Mouse (Mus musculus) MEL (cell line): ENCODE measurements around the gene Stxbp1. TPM values are rescaled to one million over a fixed set of nuclear protein-coding genes. Genes with fewer than 3 reads are reported as not detected.
A peak's percentile ranks its signal among the peaks of the same experiment; 100 is the strongest.

ENCODE experiments used
- DNase-seq: peaks from one replicate; pipeline ENCODE4 v3.0.0; 2011; ENCODE audit warnings: low read depth, low spot score
- H3K27ac ChIP-seq: 2 replicates; pipeline ENCODE4 v1.5.1; 2012; ENCODE audit warnings: low read depth, mild to moderate bottlenecking, control low read depth, low read length, moderate library complexity; ENCODE audit not compliant: control insufficient read depth
- H3K27me3 ChIP-seq, 2 experiments: fragments of 150-350 bp in 1 of 2; sonication (generic) in 1 of 2; 2 replicates each; pipeline ENCODE4 v1.6.1; 2012; ENCODE audit warnings: low read length in 2 of 2, mild to moderate bottlenecking in 2 of 2, improper control_type of control experiment in 1 of 2, moderate library complexity in 1 of 2; ENCODE audit not compliant: insufficient read depth in 2 of 2, control insufficient read depth in 1 of 2
- H3K36me3 ChIP-seq, 2 experiments: 2 replicates each; pipeline ENCODE4 v1.6.1; 2012 to 2014; ENCODE audit warnings: low read length in 2 of 2, improper control_type of control experiment in 1 of 2, inconsistent platforms in 1 of 2, mild to moderate bottlenecking in 1 of 2; ENCODE audit not compliant: insufficient read depth in 2 of 2, control insufficient read depth in 1 of 2
- H3K4me1 ChIP-seq, 2 experiments: fragments of 150-350 bp in 1 of 2; sonication (generic) in 1 of 2; 2 replicates each; pipeline ENCODE4 v1.6.1; 2012; ENCODE audit warnings: low read length in 2 of 2, improper control_type of control experiment in 1 of 2, mild to moderate bottlenecking in 1 of 2; ENCODE audit not compliant: insufficient read depth in 2 of 2, control insufficient read depth in 1 of 2
- H3K4me3 ChIP-seq, 2 experiments: fragments of 150-350 bp in 1 of 2; sonication (generic) in 1 of 2; 2 replicates each; pipeline ENCODE4 v1.5.1; 2012; ENCODE audit warnings: low read depth in 2 of 2, low read length in 2 of 2, mild to moderate bottlenecking in 2 of 2, moderate library complexity in 2 of 2, control low read depth in 1 of 2, improper control_type of control experiment in 1 of 2; ENCODE audit not compliant: control insufficient read depth in 1 of 2, insufficient read depth in 1 of 2
- H3K79me2 ChIP-seq: 2 replicates; pipeline ENCODE4 v1.6.1; 2012; ENCODE audit warnings: mild to moderate bottlenecking, low read length, moderate library complexity; ENCODE audit not compliant: control insufficient read depth, poor library complexity, insufficient read depth
- H3K9ac ChIP-seq: 2 replicates; pipeline ENCODE4 v1.6.1; 2012; ENCODE audit warnings: low read depth, mild to moderate bottlenecking, control low read depth, low read length, moderate library complexity; ENCODE audit not compliant: control insufficient read depth, poor library complexity, severe bottlenecking
- H3K9me3 ChIP-seq: fragments of 150-350 bp; sonication (generic); replicated peaks from 2 replicates; pipeline ENCODE4 v1.6.1; 2012; ENCODE audit warnings: mild to moderate bottlenecking, low read length, improper control_type of control experiment, moderate library complexity; ENCODE audit not compliant: insufficient read depth
- BHLHE40 ChIP-seq: IDR thresholded peaks from 2 replicates; pipeline ENCODE4 v1.6.1; 2012; ENCODE audit warnings: low read depth, mild to moderate bottlenecking, inconsistent platforms, low read length, improper control_type of control experiment, borderline replicate concordance
- CTCF ChIP-seq, 3 experiments: IDR thresholded peaks in 2 of 3; conservative IDR thresholded peaks in 1 of 3; 2 replicates each; pipeline ENCODE4 v1.5.1; 2011 to 2012; ENCODE audit warnings: low read length in 3 of 3, low read depth in 2 of 3, mild to moderate bottlenecking in 2 of 3, improper control_type of control experiment in 1 of 3, inconsistent platforms in 1 of 3, mixed read lengths in 1 of 3, moderate library complexity in 1 of 3; ENCODE audit not compliant: control insufficient read depth in 1 of 3, insufficient read depth in 1 of 3, poor library complexity in 1 of 3, severe bottlenecking in 1 of 3
- E2F4 ChIP-seq: IDR thresholded peaks from 2 replicates; pipeline ENCODE4 v1.6.1; 2011; ENCODE audit warnings: low read depth, low read length, improper control_type of control experiment, borderline replicate concordance
- ELF1 ChIP-seq: IDR thresholded peaks from 2 replicates; pipeline ENCODE4 v1.6.1; 2014; ENCODE audit warnings: low read depth, mild to moderate bottlenecking, inconsistent platforms, low read length, improper control_type of control experiment, moderate library complexity
- EP300 ChIP-seq, 2 experiments: IDR thresholded peaks; 2 replicates each; pipeline ENCODE4 v1.6.1; 2011; ENCODE audit warnings: improper control_type of control experiment in 2 of 2, low read length in 2 of 2, low read depth in 1 of 2, mild to moderate bottlenecking in 1 of 2
- GABPA ChIP-seq: IDR thresholded peaks from 2 replicates; pipeline ENCODE4 v1.6.1; 2012; ENCODE audit warnings: low read depth, mild to moderate bottlenecking, inconsistent platforms, low read length, improper control_type of control experiment, moderate library complexity
- GATA1 ChIP-seq: IDR thresholded peaks from 2 replicates; pipeline ENCODE4 v1.6.1; 2011; ENCODE audit warnings: low read depth, low read length, improper control_type of control experiment
- HCFC1 ChIP-seq: IDR thresholded peaks from 2 replicates; pipeline ENCODE4 v1.6.1; 2012; ENCODE audit warnings: low read depth, mild to moderate bottlenecking, inconsistent platforms, low read length, improper control_type of control experiment, moderate library complexity
- JUND ChIP-seq: IDR thresholded peaks from 2 replicates; pipeline ENCODE4 v1.6.1; 2011; ENCODE audit warnings: low read depth, mild to moderate bottlenecking, improper control_type of control experiment, low read length
- MAFK ChIP-seq: IDR thresholded peaks from 2 replicates; pipeline ENCODE4 v1.6.1; 2011; ENCODE audit warnings: low read depth, mild to moderate bottlenecking, low read length, improper control_type of control experiment, borderline replicate concordance
- MAX ChIP-seq: IDR thresholded peaks from 2 replicates; pipeline ENCODE4 v1.6.1; 2011; ENCODE audit warnings: low read length, improper control_type of control experiment
- MAZ ChIP-seq: IDR thresholded peaks from 2 replicates; pipeline ENCODE4 v1.6.1; 2012; ENCODE audit warnings: low read depth, mild to moderate bottlenecking, inconsistent platforms, low read length, improper control_type of control experiment
- MEF2A ChIP-seq: IDR thresholded peaks from 2 replicates; pipeline ENCODE4 v1.6.1; 2014; ENCODE audit warnings: low read depth, mild to moderate bottlenecking, inconsistent platforms, low read length, improper control_type of control experiment; ENCODE audit not compliant: poor library complexity, insufficient replicate concordance, severe bottlenecking; ENCODE audit errors: extremely low read depth
- MXI1 ChIP-seq: IDR thresholded peaks from 2 replicates; pipeline ENCODE4 v1.6.1; 2011; ENCODE audit warnings: mild to moderate bottlenecking, low read depth, low read length, improper control_type of control experiment
- MYC ChIP-seq: IDR thresholded peaks from 2 replicates; pipeline ENCODE4 v1.6.1; 2011; ENCODE audit warnings: low read depth, mild to moderate bottlenecking, low read length, improper control_type of control experiment, moderate library complexity
- POLR2AphosphoS2 ChIP-seq: IDR thresholded peaks from 2 replicates; pipeline ENCODE4 v1.6.1; 2011; ENCODE audit warnings: low read length, improper control_type of control experiment
- POLR2AphosphoS5 ChIP-seq: IDR thresholded peaks from 2 replicates; pipeline ENCODE4 v1.6.1; 2012; ENCODE audit warnings: low read depth, borderline replicate concordance, mild to moderate bottlenecking, inconsistent platforms, low read length, moderate library complexity, mixed read lengths
- RAD21 ChIP-seq: IDR thresholded peaks from 2 replicates; pipeline ENCODE4 v1.6.1; 2011; ENCODE audit warnings: mild to moderate bottlenecking, low read depth, low read length, improper control_type of control experiment
- RCOR1 ChIP-seq: IDR thresholded peaks from 2 replicates; pipeline ENCODE4 v1.6.1; 2012; ENCODE audit warnings: low read depth, mild to moderate bottlenecking, inconsistent platforms, low read length, improper control_type of control experiment
- SIN3A ChIP-seq: IDR thresholded peaks from 2 replicates; pipeline ENCODE4 v1.6.1; 2012; ENCODE audit warnings: low read length, improper control_type of control experiment, inconsistent platforms
- TAL1 ChIP-seq: IDR thresholded peaks from 2 replicates; pipeline ENCODE4 v1.6.1; 2012; ENCODE audit warnings: mild to moderate bottlenecking, inconsistent platforms, low read length, moderate library complexity, mixed read lengths
- TBP ChIP-seq: IDR thresholded peaks from 2 replicates; pipeline ENCODE4 v1.8.0; 2011; ENCODE audit warnings: low read depth, low read length, improper control_type of control experiment
- TCF12 ChIP-seq: IDR thresholded peaks from 2 replicates; pipeline ENCODE4 v1.6.1; 2014; ENCODE audit warnings: low read depth, mild to moderate bottlenecking, inconsistent platforms, low read length, improper control_type of control experiment, moderate library complexity
- USF1 ChIP-seq: IDR thresholded peaks from 2 replicates; pipeline ENCODE4 v1.6.1; 2014; ENCODE audit warnings: low read depth, mild to moderate bottlenecking, inconsistent platforms, low read length, improper control_type of control experiment, moderate library complexity
- USF2 ChIP-seq, 2 experiments: IDR thresholded peaks; 2 replicates each; pipeline ENCODE4 v1.6.1; 2011 to 2012; ENCODE audit warnings: improper control_type of control experiment in 2 of 2, low read length in 2 of 2, borderline replicate concordance in 1 of 2, inconsistent platforms in 1 of 2, low read depth in 1 of 2, mild to moderate bottlenecking in 1 of 2; ENCODE audit not compliant: insufficient read depth in 1 of 2
- ZC3H11A ChIP-seq: IDR thresholded peaks from 2 replicates; pipeline ENCODE4 v1.6.1; 2012; ENCODE audit warnings: low read depth, mild to moderate bottlenecking, inconsistent platforms, low read length, improper control_type of control experiment
- ZKSCAN1 ChIP-seq: IDR thresholded peaks from 2 replicates; pipeline ENCODE4 v1.6.1; 2012; ENCODE audit warnings: low read depth, mild to moderate bottlenecking, inconsistent platforms, low read length, improper control_type of control experiment, moderate library complexity
- polyA plus RNA-seq, 2 experiments: library from polyadenylated mRNA; stranded (reverse) in 1 of 2; unstranded in 1 of 2; fragments of >175 nt in 1 of 2; fragments of >200 nt in 1 of 2; gene quantifications; 2 replicates each; pipeline versions ENCODE4 v1.2.1 to v1.2.4; 2012; ENCODE audit warnings: low replicate concordance in 2 of 2, low read depth in 1 of 2; ENCODE audit not compliant: insufficient read length in 2 of 2, insufficient read depth in 1 of 2, missing spikeins in 1 of 2
- total RNA-seq: library from RNA; depleted of rRNA; stranded (reverse); fragments of 300-350 nt; gene quantifications from 2 replicates; pipeline ENCODE4 v1.2.3, GENCODE M21; 2012

Gene Stxbp1
- total and polyA plus RNA-seq, 3 experiments = 7.1 to 33.2 TPM; not detected in 1

- Histone ChIP-seq H3K9ac (no peak overlapping the region), H3K27me3 (no peaks in the 10 kb centered on the region), H3K4me3 (no peak overlapping the region), H3K27ac (no peak overlapping the region), H3K9me3 (no peaks in the 10 kb centered on the region), H3K36me3 (peaks cover 0 to 4% of the 10 kb centered on the region in 2 experiments; a peak in 2 of 4 replicates), H3K79me2 (peaks cover 2% of the 10 kb centered on the region; the same call in 1 of the 2 replicates), H3K4me1 (no peaks in the 10 kb centered on the region; a peak in 1 of 4 replicates)
- no peak for DNase-seq
- TF ChIP-seq POLR2AphosphoS5 (no peak), ZKSCAN1 (no peak), ZC3H11A (no peak), MAX (no peak), SIN3A (no peak), E2F4 (no peak), HCFC1 (no peak), CTCF (IDR thresholded peaks at IDR 0.05 in 2 of 3, conservative IDR thresholded peaks at IDR 0.05 in 1 of 3; ENCODE audit: control insufficient read depth in 1 of 3, insufficient read depth in 1 of 3, low read depth in 2 of 3, low read length in 3 of 3, poor library complexity in 1 of 3, severe bottlenecking in 1 of 3) (no peak), MAZ (no peak), USF1 (no peak), USF2 (IDR thresholded peaks at IDR 0.05; ENCODE audit: borderline replicate concordance in 1 of 2, insufficient read depth in 1 of 2, low read depth in 1 of 2, low read length in 2 of 2) (no peak), TCF12 (no peak), ELF1 (no peak), GATA1 (no peak), RCOR1 (no peak), EP300 (IDR thresholded peaks at IDR 0.05; ENCODE audit: low read depth in 1 of 2, low read length in 2 of 2) (no peak)
Observed at GRCm38 (mm10) chr2:32758503-32758902, 88.5 kb downstream of the Stxbp1 start.

GRCm38 (mm10) chr2:32757056-32757845 lies 89.8 kb downstream of the Stxbp1 start, which contains the start of gene Tor2a:
TSS of gene Tor2a (plus strand) at chr2:32757234.
- Histone ChIP-seq H3K4me1 (no peaks in the 10 kb centered on the region; a peak in 1 of 4 replicates), H3K9ac (peak within 1 kb of the TSS; percentile 95), H3K79me2 (peaks cover 2% of the 10 kb centered on the region; the same call in 1 of the 2 replicates), H3K4me3 (peak within 1 kb of the TSS; percentile 71 to 90), H3K27me3 (no peaks in the 10 kb centered on the region), H3K27ac (peak within 1 kb of the TSS; percentile 62), H3K36me3 (peaks cover 0 to 4% of the 10 kb centered on the region in 2 experiments; a peak in 2 of 4 replicates), H3K9me3 (no peaks in the 10 kb centered on the region)
- peak; percentile 98 for DNase-seq
- TF ChIP-seq BHLHE40 = no peak
- TF ChIP-seq ZKSCAN1 = no peak
- no peak for TF ChIP-seq GATA1
- TF ChIP-seq TCF12 = no peak; the same call in none of the 2 replicates
- TF ChIP-seq MEF2A = no peak
- TF ChIP-seq SIN3A = peak; percentile 96
- peak; percentile 69 for TF ChIP-seq ZC3H11A
- peak; percentile 78 to 98 (median 91) for TF ChIP-seq CTCF (IDR thresholded peaks at IDR 0.05 in 2 of 3, conservative IDR thresholded peaks at IDR 0.05 in 1 of 3; ENCODE audit: control insufficient read depth in 1 of 3, insufficient read depth in 1 of 3, low read depth in 2 of 3, low read length in 3 of 3, poor library complexity in 1 of 3, severe bottlenecking in 1 of 3)
- no peak for TF ChIP-seq MYC
- peak; percentile 81 for TF ChIP-seq ELF1
- TF ChIP-seq MAX = no peak
- TF ChIP-seq POLR2AphosphoS2 = no peak
- TF ChIP-seq JUND = no peak
- TF ChIP-seq GABPA = no peak
- peak; percentile 91 for TF ChIP-seq RAD21
- no peak for TF ChIP-seq USF2 (IDR thresholded peaks at IDR 0.05; ENCODE audit: borderline replicate concordance in 1 of 2, insufficient read depth in 1 of 2, low read depth in 1 of 2, low read length in 2 of 2)
- TF ChIP-seq MXI1 = no peak; the same call in 1 of the 2 replicates
- 0 out of 2 replicates have a peak, but pooled peaks have one; percentile 14 for TF ChIP-seq USF1
- no peak for TF ChIP-seq MAFK
- TF ChIP-seq TBP = peak; percentile 50; the same call in 1 of the 2 replicates
- no peak; the same call in 1 of the 2 replicates for TF ChIP-seq RCOR1
- no peak for TF ChIP-seq TAL1
